Mouse (Mus musculus): ENCODE data around the gene Ttc33.
A peak's percentile ranks its signal among the peaks of the same experiment; 100 is the strongest.

Ttc33 gene

DNA sequence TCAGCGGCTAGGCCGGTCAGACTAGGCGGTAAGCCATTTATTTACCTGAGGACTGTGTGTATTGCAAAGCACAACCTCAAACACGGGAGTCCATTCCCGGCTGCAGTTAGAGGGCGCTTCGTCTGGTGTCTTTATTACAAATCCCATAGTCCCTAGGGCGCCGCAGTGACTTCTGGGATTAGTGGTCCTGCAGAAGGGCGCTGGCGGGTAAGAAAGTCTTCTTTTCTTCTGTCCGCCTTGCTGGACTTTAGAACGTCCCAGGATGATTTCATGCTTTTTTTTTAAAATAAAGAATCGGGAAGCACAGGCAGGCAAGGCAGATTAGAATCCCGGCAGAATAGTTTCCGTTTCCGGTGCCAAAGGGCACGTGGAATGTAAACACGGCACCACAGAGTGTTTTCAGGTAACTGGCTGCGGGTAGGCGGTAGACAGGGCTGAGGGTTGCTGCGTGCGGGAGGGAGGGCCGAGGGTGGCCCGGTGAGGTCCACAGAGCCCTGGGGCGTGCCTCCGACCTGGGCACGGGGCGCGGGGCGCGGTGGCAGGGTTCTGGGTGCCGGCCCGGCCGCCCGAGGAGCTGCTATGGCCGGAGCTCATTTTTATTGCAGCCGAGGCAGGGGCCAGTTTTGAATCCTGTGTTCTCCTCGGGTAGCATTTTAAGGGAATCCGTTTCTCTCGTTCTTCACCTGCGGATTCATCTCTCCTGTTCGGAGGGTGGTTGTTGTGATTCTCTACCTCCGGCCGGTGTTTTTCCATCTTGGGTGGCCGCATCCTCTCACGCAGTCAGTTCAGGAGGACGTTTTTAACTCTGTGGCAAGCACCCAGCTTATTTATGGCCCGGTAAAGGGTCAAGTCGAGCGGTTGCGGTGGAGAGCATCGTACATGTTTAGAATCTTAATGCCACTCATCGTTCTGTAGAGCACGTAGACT lies at the start of gene Ttc33:
Ttc33 (plus strand) TSS at position 160 of the 927 bp plus-strand sequence.
- peak; percentile 46 for DNase-seq (ENCODE audit: low read depth)

DNA sequence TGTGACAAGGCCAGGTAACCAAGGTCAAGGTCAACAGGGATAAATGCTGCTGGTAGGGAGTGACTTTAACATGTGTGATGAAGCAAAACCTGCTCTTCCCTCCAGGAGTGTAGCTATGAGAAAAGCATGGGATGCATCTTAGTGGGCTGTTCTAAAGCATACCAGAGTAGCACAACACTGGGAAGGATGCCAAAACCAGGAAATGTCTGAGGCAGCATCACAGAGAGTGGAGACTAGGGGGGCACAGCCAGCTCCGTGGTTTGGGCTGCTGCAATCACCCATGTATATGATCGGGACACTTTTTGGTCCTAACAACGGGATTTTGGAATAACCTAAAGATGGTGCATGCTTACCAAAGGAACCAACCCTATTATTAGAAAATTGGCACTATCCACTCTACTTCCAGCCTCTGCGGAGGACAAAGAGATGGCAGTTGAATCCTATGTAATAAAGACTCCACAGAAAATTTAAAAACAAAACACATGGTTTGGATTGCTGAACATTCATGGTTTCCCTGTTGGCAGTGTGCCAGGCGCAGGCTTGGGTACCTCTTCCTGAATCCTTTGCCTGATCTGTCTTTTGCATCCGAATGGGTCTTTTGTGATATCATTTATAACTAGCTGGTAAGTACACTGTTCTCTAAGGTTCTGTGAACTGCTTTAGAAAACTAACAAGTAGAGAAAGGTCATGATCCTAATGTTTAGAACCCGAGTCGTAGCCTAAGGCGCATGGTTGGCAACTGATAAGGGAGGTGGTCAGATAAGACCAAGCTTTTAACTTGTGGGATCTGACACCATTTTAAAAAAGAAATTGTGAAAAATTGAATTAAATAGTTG lies 47.1 kb upstream of the Ttc33 start:
- no peak for DNase-seq (ENCODE audit: low read depth)

DNA sequence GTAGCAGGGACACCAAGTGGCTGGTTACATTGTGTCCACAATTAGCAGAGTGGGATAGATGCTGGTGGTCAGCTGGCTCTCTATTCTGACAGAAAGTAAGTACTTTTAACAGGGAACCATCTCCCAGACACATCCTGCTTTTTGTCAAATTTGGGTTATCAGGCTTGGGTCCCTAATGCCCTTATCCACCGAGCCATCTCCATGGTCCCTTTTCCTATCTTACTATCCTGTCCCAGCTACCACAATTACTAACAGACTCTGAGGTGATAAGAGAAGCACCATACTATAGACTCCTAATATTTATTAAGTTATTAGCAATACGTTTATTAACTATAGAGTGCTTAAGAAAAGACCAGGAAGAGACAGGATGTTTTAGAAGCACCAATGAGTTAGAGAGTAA lies 46.0 kb upstream of the Ttc33 start:
- no peak for DNase-seq (ENCODE audit: low read depth)

DNA sequence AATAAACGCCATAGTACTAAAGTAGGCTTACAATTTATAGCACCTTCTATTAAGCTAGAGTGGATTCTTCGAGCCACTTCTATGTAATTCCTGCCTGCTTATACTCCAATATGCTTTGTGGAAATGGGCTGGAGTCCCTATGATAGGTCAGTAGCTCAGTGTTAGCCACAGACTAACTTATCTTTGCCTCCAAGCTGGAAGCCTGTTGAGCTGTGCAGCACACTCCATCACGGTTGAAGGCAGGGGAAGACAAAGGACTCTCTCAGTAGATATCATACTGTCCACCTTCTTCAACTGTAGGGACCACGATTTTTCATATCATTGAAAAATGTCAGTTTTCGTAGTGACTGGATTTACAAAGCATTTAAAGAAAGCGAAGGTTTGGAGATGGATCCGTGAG lies 45.5 kb upstream of the Ttc33 start:
- DNase-seq (ENCODE audit: low read depth): no peak

DNA sequence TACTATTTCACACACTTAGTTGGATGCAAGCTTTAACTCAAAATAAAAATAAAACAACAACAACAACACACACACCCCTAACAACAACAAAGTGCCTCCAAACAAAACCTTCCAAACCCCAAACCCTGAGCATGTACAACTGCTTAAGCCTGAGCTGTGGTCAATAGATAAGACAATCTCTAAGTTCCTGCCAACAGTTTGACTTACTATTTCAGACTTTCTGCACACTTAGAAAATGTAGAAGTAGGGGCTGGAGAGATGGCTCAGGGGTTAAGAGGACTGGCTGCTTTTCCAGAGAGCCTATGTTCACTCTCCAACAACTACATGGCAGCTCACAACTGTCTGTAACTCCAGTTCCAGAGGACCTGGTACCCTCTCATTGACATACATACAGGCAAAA lies 45.0 kb upstream of the Ttc33 start:
- DNase-seq (ENCODE audit: low read depth): no peak

DNA sequence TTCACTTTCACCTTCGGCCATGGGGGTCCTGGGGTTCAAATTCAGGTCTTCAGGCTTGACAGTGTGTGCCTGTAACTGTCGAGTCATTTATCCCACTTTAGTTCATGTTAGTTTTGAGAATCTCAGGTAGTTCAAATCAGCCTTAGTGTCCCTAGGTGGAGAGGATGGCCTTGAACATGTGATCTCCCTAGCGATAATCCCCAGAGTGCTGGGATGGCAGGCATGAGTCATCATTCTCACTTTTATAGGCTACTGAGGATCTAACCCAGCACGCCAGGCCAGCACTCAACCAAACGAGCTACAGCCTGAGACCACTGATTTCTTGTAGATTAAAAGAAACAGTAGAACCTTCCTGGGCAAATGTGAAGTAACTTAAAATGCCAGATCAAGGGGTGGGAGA lies 43.3 kb upstream of the Ttc33 start:
- no peak for DNase-seq (ENCODE audit: low read depth)

DNA sequence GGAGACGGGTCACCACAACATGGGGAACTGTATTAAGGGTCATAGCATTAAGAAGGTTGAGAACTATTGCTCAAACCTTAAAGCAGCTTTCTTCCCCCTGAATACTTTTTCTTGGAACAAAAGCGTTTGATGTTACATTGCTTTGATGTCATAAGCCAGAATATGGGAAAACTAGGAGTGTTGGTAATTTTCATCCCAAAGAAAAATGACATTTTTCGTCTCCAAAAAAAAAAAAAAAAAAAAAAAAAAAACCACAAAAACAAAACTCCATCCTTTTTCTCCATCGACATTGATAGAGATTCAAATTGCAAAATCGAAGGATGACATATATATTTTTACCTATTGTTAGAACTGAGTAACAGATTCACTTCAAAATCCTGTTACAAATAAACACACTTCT lies 42.6 kb upstream of the Ttc33 start:
- DNase-seq (ENCODE audit: low read depth): no peak

DNA sequence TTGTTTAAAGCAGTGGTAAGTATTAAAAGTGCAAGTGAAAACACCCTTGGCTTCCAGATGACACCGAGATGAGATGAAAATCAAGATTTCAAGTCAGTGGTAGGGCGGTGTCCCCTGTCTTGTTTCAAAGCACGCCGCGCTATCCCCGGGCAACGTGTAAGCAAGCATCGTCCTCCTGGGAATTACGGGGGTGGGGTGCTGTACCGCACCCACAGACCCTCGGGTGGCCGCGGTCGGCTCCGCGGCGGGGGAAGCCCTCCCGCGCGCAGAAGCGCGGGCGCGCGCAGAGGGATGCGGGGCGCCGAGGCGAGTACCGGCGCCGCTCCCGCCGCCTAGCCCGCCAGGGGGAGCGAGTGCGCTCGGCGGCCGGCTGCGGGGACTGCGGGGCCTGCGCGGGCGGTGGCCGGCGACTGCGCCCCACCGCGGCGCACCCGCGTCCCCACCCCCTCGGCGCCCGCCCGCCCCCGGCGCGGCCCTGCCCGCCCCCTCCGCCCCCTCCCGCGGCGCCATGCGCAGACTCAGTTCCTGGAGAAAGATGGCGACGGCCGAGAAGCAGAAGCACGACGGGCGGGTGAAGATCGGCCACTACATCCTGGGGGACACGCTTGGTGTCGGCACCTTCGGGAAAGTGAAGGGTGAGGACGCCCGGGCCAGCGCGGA lies 41.8 kb upstream of the Ttc33 start, which contains the start of gene Prkaa1:
Prkaa1 (plus strand) TSS at position 501 of the 660 bp plus-strand sequence.
- no peak for DNase-seq (ENCODE audit: low read depth)

DNA sequence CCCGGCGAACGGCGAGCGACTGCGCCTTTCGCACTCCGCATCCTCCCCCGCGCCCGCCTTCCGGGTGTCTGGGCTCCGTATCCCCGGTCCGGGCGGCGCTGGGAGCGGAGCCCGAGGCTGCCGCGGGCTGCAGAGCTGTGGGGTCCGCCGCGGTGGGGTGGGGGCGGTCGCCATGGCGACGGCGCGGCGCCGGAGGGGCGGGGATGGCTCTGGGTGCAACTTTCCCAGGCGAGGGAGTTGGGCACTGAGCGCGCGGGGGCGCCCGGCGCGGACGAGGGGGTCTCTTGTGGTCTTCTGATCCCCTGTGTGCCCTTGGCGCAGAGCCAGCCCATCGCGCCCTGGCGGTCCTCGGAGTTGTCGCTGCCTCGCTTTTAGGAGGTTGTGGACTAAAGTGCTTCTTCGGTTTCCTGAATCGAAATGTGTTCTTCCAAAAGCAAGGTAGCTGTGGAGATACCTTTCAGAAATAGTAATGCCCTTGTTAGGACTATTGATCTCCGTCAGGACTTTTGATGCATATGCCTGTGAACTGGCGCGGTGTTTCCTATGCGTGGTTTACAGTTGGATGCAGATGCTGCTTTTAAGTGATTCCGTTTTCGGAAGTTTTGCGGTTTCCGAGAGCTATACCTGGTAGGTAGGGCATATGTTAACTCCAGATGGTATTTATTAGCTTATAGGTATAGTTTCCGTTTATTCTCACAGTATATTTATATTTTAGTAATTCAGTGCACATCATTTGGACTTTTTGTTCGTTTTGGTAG lies 41.1 kb upstream of the Ttc33 start:
- no peak for DNase-seq (ENCODE audit: low read depth)

DNA sequence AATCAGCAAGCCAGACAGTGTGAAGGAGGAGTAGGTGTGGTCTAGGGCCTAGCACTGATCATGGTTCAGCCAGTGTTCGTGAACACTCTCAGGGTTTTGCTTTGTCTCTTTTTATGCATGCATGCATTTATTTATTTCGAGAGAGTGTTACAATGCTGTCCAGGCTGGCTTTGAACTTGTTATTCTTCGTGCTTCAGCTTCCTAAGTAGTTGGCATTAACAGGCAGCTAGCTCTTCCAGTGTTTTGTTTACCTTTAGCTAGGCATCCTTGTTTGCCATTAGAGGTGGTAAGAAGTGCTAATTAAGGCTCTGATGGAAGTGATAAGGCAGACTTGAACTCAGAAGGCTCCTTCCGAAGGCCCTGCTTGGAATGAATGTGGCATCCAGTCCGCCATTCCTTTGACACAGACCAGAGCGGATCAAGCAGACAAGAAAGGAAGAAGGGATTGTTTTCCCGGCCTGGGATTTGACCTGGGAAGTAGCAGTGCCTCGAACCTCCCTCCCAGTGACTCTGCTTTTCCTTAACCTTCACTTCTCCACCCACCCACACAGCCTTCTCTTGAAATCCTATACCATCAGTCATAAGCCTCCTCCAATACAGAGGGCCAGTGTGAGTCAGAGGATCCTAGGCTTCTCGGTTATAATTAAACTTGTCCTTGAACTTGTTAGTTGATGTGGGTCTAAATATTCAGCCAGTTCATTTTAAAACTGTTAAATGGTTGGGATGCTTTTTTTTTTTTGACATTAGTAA lies 40.0 kb upstream of the Ttc33 start:
- DNase-seq (ENCODE audit: low read depth): no peak

DNA sequence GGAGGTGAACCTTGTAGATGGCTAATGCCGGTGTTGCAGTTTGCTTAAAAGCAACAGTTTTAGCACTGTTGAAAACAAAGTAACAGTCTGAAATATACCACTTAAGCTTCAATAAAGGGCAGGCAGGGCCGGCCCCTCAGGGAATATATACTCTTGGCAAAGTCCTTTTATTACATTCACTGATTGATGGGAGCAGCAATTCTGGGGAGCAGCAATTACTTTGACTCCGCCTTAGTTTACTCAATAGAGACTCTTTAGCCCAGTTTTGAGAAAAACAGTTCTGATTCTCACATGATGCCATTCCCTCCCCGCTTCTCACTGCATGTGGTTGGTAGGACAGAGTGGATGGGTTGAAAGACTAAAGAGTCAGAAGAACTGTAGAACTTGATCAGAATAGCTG lies 36.1 kb upstream of the Ttc33 start:
- no peak for DNase-seq (ENCODE audit: low read depth)

DNA sequence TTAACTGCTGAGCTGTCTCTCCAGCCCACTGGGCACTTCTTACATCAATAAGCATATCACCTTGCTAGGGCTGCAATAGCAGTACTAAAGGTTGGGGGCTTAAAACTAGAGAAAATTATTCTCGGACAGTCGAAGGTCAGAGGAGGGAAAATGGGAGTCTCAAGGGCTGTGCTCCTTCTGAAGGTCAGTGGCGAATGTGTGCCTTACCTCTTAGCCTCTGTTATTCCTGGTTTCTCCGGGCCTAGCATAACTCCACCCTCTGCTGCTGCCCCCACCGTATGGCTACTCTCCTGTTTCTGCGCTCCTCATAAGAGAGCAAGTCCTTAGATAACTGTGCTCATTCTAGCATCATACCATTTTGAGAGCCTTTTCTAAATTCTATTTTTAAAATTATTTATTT lies 33.2 kb upstream of the Ttc33 start:
- no peak for DNase-seq (ENCODE audit: low read depth)

DNA sequence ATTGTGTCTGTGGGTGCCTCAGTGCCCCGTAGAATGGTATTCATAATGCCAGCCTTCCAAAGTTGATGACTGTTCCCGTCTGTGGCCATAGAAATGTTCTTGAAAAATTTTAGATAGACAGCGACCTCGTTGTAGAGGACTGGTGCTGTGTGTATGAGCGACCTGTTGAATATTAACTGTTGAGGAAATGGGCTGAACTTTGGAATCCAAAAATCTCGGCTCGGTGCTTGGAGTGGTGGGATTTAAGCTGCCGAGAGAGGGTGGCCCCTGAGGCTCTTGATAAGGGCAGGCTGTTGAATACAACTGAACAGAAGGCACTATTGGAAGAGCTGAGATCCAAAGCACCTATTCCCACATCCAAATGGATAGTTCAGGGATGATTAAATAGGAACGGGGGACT lies 30.7 kb upstream of the Ttc33 start:
- DNase-seq (ENCODE audit: low read depth): no peak

DNA sequence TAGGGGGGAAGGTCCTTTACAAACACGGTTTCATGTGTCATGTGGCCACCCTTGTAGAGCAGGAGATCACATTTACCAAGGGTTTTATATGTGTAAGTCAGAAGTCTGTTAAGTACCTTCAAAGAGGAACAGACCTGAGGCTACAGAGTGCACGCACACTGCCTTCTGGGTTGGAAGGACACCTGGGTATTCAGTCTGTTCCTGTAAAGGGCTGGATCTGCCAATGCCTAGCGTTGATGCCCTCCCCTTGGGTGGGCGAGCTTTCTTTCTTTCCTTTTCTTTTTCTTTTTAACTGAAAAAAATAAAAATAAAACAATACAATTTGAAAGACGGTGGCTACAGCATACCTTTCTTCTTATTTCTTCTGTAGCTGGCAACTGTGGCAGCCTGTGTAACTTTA lies 30.2 kb upstream of the Ttc33 start:
- no peak for DNase-seq (ENCODE audit: low read depth)

DNA sequence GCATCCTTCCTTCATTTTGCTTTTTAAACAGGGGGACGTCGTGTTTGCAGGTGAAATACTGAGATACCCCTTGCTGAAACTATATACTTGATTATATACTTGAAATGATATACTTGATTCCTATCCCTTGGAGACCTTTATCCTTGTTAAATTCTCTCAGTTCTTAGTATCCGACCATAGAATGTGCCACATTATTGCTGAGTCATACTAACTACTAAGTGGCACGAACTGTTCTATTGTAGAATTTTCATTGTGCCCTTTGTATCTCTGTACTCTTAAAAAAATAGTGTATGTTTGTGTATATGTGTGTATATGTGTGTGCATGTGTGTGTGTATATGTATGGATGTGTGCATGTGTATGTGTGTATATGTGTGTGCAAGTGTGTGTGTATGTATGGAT lies 29.0 kb upstream of the Ttc33 start:
- DNase-seq (ENCODE audit: low read depth): no peak

DNA sequence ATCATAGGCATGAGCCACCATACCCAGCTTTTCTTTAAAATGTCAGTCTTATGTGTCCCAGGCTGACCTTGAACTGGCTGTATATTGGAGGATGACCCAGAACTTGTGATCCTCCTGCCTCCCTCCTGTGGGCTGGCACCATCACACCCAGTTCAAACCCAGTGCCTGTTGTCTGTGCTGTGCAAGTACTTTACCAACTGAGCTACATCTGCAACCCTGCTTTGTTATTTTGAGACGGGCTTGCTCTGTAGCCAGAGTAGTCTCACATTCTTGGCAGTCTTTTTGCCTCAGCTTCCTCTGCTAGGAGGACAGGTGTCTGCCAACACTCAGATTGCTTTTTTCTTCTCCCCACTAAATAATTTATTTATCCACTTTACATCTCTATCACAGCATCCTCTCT lies 27.9 kb upstream of the Ttc33 start:
- no peak for DNase-seq (ENCODE audit: low read depth)

DNA sequence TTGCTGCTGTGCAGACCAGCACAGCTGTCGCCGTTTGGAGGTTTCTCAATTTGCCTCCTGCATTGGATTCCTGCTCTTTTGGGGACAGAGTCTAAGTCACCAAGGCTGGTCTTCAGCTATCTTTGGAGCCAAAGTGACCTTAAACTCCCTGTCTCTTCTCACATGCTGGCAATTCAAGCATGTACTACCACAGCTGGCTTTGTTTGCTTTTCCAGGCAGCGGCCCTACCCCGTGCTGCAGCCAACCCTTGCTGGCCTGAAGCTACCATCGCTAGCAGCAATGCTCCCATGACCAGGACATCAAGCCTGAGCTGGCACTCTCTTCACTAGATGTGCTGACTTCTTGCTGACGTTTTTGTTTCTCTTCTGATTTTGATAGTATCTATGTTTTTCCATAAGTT lies 26.5 kb upstream of the Ttc33 start:
- no peak for DNase-seq (ENCODE audit: low read depth)

DNA sequence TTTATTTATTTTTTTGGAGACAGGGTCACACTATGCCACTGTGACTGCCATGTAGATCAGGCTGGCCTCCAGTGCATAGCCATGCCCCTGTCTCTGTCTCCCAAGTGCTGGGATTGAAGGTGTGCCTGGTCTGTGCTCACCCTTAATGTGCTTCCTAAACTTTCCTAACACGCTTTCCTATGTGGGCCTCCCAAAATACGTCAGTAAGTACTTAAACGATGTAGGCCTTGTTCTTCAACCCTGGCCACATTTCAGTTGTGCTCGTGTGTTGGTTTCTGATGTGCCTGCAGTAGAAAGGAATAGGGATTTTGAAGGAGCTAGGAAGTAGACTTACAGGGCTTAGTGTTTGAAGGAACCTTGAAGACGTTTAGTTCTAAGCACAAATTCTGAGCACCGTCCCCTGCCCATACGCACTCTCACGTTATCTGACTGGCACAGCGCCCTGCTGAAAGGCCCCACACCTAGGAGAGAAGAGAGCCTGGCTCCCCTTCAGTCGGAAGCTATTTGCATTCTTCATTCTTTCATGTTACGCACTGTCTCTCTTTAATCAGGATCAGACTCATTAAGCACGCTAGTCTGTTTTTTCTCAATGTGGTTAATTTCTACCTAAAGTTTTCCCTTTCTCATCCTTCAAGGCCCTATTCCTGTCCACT lies 20.1 kb upstream of the Ttc33 start:
- DNase-seq (ENCODE audit: low read depth): no peak

DNA sequence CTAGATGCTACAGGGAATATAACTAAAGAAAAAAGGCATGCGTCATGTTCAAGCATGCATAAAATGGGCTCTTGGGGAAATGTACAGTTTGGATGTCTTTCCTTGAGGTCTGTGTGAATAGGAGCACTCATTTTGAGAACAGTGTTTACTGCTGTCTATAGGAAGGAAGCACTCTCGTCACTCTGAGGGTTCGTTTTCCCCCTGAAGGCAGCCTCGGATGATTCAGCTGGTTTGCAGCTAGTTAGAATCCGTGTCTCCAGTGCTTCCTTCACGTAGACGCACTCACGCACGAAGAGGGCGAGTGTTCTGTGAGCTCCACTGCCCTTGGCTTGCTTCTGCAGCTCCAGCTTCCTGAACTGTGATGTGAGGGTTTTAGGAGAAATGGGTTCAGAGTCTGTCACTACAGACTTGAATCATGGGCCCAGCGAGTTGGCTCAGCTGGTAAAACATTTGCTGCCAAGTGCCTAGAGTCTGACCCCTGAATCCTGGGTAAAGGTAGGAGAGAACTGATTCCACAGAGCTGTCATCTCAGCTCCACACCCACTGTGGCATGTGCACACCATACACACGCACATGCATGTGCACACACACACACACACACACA lies 12.0 kb upstream of the Ttc33 start:
- DNase-seq (ENCODE audit: low read depth): no peak

DNA sequence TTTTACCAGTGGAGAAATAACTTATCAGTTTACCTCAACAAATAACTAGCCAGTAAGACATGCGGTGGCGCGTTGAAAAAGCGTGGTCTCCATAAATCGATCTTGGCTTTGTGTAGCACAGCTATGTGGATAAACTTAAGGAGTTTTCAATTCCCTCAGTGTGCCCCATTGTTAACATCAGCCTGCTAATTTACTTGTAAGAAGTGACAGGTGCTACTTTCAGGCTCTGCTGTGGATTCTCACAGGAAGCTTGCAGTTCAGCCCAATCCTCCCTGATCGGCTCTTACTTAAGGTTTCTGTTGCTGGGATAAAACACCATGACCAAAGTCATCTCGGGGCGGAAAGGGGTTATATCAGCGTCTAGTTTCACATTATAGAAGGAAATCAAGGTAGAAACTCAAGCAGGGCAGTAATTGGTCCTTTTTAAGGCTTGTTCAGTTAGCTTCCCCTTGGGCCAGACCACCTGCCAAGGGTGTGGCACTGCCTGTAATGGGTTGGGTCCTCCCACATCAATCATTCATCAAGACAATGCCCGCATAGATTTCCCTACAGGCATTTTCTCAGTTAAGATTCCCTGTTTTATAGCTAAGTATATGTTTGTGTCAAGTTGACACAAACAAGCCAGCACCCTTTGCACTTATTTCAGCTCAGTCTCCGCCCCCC lies 526 bp upstream of the Ttc33 start:
- no peak for DNase-seq (ENCODE audit: low read depth)

All from fibroblast of lung, adult 2 months (primary cell).